Mouse (Mus musculus): ENCODE results near the gene Nsrp1. TPM values are rescaled to one million over a fixed set of nuclear protein-coding genes. Genes with fewer than 3 reads are reported as not detected.
A peak's percentile ranks its signal among the peaks of the same experiment; 100 is the strongest.
"Not testable (repeated sequence)": the region's sequence is repeated elsewhere in the genome, so short reads cannot be mapped to it uniquely, and the experiment has no call there.

Nsrp1 gene
- polyA plus RNA-seq (2014; fragmentation: Nextera tagmentation; extraction: Ambion mirVana) = 38.7 and 51.0 TPM in 2 replicates

- peak; percentile 98 for DNase-seq (ENCODE audit: low spot score)
- Histone ChIP-seq H3K4me2 (ENCODE audit: low read length) (peak within 1 kb of the TSS; percentile 92), H3K4me3 (ENCODE audit: low read depth, low read length) (peak within 1 kb of the TSS; percentile 85), H3K36me3 (ENCODE audit: control insufficient read depth, insufficient read depth, low read length) (peaks cover 15% of the 10 kb centered on the region), H3K4me1 (ENCODE audit: control insufficient read depth, insufficient read depth, low read length) (no peaks in the 10 kb centered on the region), H3K9me3 (replicated peaks; ENCODE audit: control insufficient read depth, low read length) (no peaks in the 10 kb centered on the region), H3K27me3 (replicated peaks; ENCODE audit: control insufficient read depth, insufficient read depth, low read length) (no peaks in the 10 kb centered on the region), H3K9ac (ENCODE audit: low read length) (peak within 1 kb of the TSS; percentile 85), H3K27ac (ENCODE audit: low read depth, low read length) (peak within 1 kb of the TSS; percentile 93)
- WGBS = 3% methylated on average over 48 of the region's 48 CpGs
- peak; percentile 100 for ATAC-seq
Observed at GRCm38 (mm10) chr11:77078273-77079134, at the start of gene Nsrp1. Nsrp1 (minus strand) TSS chr11:77078435.

DNA sequence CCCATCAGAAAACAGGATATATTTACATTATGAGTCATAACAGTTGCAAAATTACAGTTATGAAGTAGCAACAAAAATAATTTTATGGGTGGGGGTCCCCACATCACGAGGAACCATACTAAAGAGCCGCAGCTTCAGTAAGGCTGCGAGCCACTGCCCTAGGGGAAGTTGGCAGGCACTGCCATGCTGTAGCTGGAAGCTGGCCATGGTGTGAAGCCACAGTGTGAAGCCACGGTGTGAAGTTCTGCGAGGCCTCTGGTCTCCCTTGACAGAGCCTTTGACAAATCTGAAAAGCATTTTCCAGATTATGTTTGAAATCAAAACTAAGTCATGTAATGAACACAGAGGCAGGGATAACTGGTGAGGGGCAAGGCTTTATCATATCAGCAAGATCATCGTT is 32.9 kb upstream of the Nsrp1 start:
- WGBS = 69% methylated on average over 6 of the region's 6 CpGs
- Histone ChIP-seq H3K36me3 (ENCODE audit: control insufficient read depth, insufficient read depth, low read length) (no peaks in the 10 kb centered on the region), H3K27me3 (replicated peaks; ENCODE audit: control insufficient read depth, insufficient read depth, low read length) (no peaks in the 10 kb centered on the region), H3K4me2 (ENCODE audit: low read length) (no peak overlapping the region), H3K9ac (ENCODE audit: low read length) (no peak overlapping the region), H3K4me1 (ENCODE audit: control insufficient read depth, insufficient read depth, low read length) (no peaks in the 10 kb centered on the region), H3K9me3 (replicated peaks; ENCODE audit: control insufficient read depth, low read length) (no peaks in the 10 kb centered on the region), H3K27ac (ENCODE audit: low read depth, low read length) (no peak overlapping the region), H3K4me3 (ENCODE audit: low read depth, low read length) (no peak overlapping the region)
- no peak for DNase-seq (ENCODE audit: low spot score)
- no peak for ATAC-seq

GRCm38 (mm10) chr11:77108442-77108841 is 30.2 kb upstream of the Nsrp1 start:
- Histone ChIP-seq H3K4me3 (ENCODE audit: low read depth, low read length) (no peak overlapping the region), H3K4me1 (ENCODE audit: control insufficient read depth, insufficient read depth, low read length) (no peaks in the 10 kb centered on the region), H3K36me3 (ENCODE audit: control insufficient read depth, insufficient read depth, low read length) (no peaks in the 10 kb centered on the region), H3K4me2 (ENCODE audit: low read length) (no peak overlapping the region), H3K9ac (ENCODE audit: low read length) (no peak overlapping the region), H3K27me3 (replicated peaks; ENCODE audit: control insufficient read depth, insufficient read depth, low read length) (no peaks in the 10 kb centered on the region), H3K9me3 (replicated peaks; ENCODE audit: control insufficient read depth, low read length) (no peaks in the 10 kb centered on the region), H3K27ac (ENCODE audit: low read depth, low read length) (no peak overlapping the region)
- DNase-seq (ENCODE audit: low spot score) (no peak), ATAC-seq (no peak)
- 90% methylated on average over 6 of the region's 6 CpGs for WGBS

DNA sequence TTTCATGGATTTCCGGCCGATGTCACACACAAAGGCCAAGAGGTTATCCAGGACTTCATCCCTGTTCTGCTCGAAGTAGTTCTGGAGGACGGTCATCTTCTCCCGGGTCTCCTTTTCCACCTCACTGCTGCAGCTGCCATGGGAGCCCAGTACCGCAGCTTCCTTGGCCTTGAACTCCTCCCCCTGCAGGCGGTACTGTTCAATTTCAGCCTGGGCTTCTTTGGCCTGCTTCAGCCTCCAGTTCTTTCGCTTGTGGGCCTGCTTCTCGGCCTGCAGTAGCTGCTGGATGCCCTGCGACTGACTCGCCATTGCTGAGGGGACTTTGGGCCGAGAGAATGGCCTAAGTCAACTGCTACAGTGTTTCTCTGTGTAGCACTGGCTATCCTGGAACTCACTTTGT is 29.6 kb upstream of the Nsrp1 start:
- H3K9ac ChIP-seq (ENCODE audit: low read length); ATAC-seq; DNase-seq (ENCODE audit: low spot score); H3K4me1 ChIP-seq (ENCODE audit: control insufficient read depth, insufficient read depth, low read length); H3K27me3 ChIP-seq (replicated peaks; ENCODE audit: control insufficient read depth, insufficient read depth, low read length); H3K4me3 ChIP-seq (ENCODE audit: low read depth, low read length); H3K9me3 ChIP-seq (replicated peaks; ENCODE audit: control insufficient read depth, low read length); H3K36me3 ChIP-seq (ENCODE audit: control insufficient read depth, insufficient read depth, low read length); H3K27ac ChIP-seq (ENCODE audit: low read depth, low read length); H3K4me2 ChIP-seq (ENCODE audit: low read length): not testable (repeated sequence)
- WGBS = 78% methylated on average over 12 of the region's 12 CpGs

DNA sequence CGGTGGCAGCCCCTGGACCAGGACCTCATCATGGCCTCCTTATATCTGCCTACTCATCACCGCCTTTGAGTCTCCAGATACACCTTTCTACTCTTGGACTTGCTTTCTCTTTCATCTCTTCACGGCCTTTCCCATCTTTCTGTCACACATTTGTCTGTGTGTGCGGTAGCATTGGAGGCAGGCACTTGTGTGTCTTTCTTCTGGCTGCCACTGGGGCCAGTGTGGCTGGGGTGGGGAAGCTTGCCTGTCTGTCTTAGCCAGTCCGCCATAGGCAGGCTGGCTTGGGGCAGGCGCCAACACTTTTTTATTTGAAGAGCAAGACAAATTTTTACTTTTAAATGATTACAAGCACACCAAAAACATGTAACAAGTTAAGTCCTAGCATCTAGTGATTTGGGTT is 28.7 kb upstream of the Nsrp1 start:
- DNase-seq (ENCODE audit: low spot score) (no peak), ATAC-seq (no peak)
- no peaks in the 10 kb centered on the region for H3K36me3 ChIP-seq (ENCODE audit: control insufficient read depth, insufficient read depth, low read length)
- no peak overlapping the region for H3K9ac ChIP-seq (ENCODE audit: low read length)
- no peaks in the 10 kb centered on the region for H3K27me3 ChIP-seq (replicated peaks; ENCODE audit: control insufficient read depth, insufficient read depth, low read length)
- H3K4me2 ChIP-seq (ENCODE audit: low read length) = no peak overlapping the region
- no peaks in the 10 kb centered on the region for H3K4me1 ChIP-seq (ENCODE audit: control insufficient read depth, insufficient read depth, low read length)
- no peak overlapping the region for H3K4me3 ChIP-seq (ENCODE audit: low read depth, low read length)
- H3K27ac ChIP-seq (ENCODE audit: low read depth, low read length) = no peak overlapping the region
- no peaks in the 10 kb centered on the region for H3K9me3 ChIP-seq (replicated peaks; ENCODE audit: control insufficient read depth, low read length)
- 95% methylated on average over 6 of the region's 6 CpGs for WGBS

- 12% methylated on average over 10 of the region's 10 CpGs for WGBS
- Histone ChIP-seq H3K27ac (ENCODE audit: low read depth, low read length) (no peak overlapping the region), H3K4me3 (ENCODE audit: low read depth, low read length) (no peak overlapping the region), H3K27me3 (replicated peaks; ENCODE audit: control insufficient read depth, insufficient read depth, low read length) (no peaks in the 10 kb centered on the region), H3K4me1 (ENCODE audit: control insufficient read depth, insufficient read depth, low read length) (no peaks in the 10 kb centered on the region), H3K36me3 (ENCODE audit: control insufficient read depth, insufficient read depth, low read length) (no peaks in the 10 kb centered on the region), H3K9me3 (replicated peaks; ENCODE audit: control insufficient read depth, low read length) (no peaks in the 10 kb centered on the region), H3K4me2 (ENCODE audit: low read length) (no peak overlapping the region), H3K9ac (ENCODE audit: low read length) (no peak overlapping the region)
- DNase-seq (ENCODE audit: low spot score) (peak; percentile 82), ATAC-seq (peak; percentile 44; the same call in 1 of the 2 replicates)
Observed at GRCm38 (mm10) chr11:77100137-77100937, 22.1 kb upstream of the Nsrp1 start.

DNA sequence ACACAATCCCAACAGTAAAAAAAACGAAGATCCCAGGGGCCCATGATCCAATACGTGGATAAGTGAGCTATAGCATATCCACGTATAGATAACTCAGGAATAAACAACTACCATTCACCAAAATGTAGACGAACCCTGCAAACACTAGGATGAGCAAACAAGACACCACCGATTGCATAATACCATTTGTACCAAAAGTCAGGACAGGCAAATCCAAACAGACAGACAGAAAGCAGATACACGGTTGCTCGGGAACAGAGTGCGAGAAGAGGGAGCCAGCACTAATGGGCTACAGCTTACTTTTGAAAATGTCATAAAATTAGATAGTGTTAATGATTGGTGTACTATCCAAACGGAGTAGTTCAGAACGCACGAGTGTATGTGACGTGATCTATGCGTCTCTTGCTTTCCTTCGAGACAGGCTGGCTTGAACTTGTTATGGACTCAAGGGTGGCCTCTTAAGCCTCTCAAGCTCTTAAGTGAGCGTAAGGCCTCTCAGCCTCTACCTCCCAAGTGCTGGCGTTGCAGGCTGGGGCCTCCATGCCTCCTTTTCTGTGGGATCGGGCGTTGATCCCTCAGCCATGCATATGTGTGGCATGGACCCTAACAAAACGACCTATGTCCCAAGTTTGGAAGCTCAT is 20.2 kb upstream of the Nsrp1 start:
- H3K4me3 ChIP-seq (ENCODE audit: low read depth, low read length) = no peak overlapping the region
- no peaks in the 10 kb centered on the region for H3K27me3 ChIP-seq (replicated peaks; ENCODE audit: control insufficient read depth, insufficient read depth, low read length)
- 82% methylated on average over 19 of the region's 19 CpGs for WGBS
- H3K9ac ChIP-seq (ENCODE audit: low read length) = no peak overlapping the region; the same call in 1 of the 2 replicates
- H3K4me2 ChIP-seq (ENCODE audit: low read length) = no peak overlapping the region
- no peaks in the 10 kb centered on the region for H3K9me3 ChIP-seq (replicated peaks; ENCODE audit: control insufficient read depth, low read length)
- ATAC-seq = no peak
- H3K27ac ChIP-seq (ENCODE audit: low read depth, low read length) = no peak overlapping the region
- no peaks in the 10 kb centered on the region for H3K36me3 ChIP-seq (ENCODE audit: control insufficient read depth, insufficient read depth, low read length)
- no peaks in the 10 kb centered on the region for H3K4me1 ChIP-seq (ENCODE audit: control insufficient read depth, insufficient read depth, low read length)
- no peak for DNase-seq (ENCODE audit: low spot score)

DNA sequence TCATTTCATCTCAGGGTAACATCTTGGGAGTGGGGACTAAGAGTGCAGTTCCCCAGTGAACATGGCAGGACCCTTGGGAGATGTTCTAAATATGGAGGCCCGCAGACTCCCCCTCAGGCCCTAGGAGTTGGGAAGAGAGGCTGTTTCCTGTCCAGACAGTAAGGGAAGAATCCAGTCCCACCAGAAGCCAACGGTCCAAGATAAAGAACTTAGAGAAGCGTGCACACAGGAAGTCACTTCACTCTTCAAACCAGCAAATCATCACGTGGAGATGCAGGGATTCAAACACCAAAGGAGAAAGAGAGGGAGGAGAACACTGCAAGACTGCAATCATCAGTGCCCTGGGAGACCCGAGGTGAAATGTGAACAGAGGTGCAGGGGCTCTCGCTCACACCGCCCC is 18.8 kb upstream of the Nsrp1 start:
- DNase-seq (ENCODE audit: low spot score) (no peak), ATAC-seq (no peak)
- no peak overlapping the region for H3K9ac ChIP-seq (ENCODE audit: low read length)
- no peaks in the 10 kb centered on the region for H3K36me3 ChIP-seq (ENCODE audit: control insufficient read depth, insufficient read depth, low read length)
- H3K27ac ChIP-seq (ENCODE audit: low read depth, low read length) = no peak overlapping the region
- H3K9me3 ChIP-seq (replicated peaks; ENCODE audit: control insufficient read depth, low read length) = no peaks in the 10 kb centered on the region
- no peak overlapping the region for H3K4me2 ChIP-seq (ENCODE audit: low read length)
- H3K4me1 ChIP-seq (ENCODE audit: control insufficient read depth, insufficient read depth, low read length) = no peaks in the 10 kb centered on the region
- WGBS = 81% methylated on average over 7 of the region's 7 CpGs
- H3K4me3 ChIP-seq (ENCODE audit: low read depth, low read length) = no peak overlapping the region
- no peaks in the 10 kb centered on the region for H3K27me3 ChIP-seq (replicated peaks; ENCODE audit: control insufficient read depth, insufficient read depth, low read length)
